Mouse (Mus musculus) megakaryocyte-erythroid progenitor cell, adult 5-6 weeks (primary cell): ENCODE results near the gene Gm12830. TPM values are rescaled to one million over a fixed set of nuclear protein-coding genes. Genes with fewer than 3 reads are reported as not detected.

Source experiments
- total RNA-seq, 2 experiments: library from RNA; stranded (forward) in 1 of 2; stranded (reverse) in 1 of 2; fragments of 200-1000, 215-1000 nt in 1 of 2; fragments of >200 nt in 1 of 2; fragmentation: Nextera tagmentation in 1 of 2; gene quantifications; 2 replicates each; pipeline ENCODE4 v1.2.3; 2014 to 2017

Gene Gm12830
- total RNA-seq, 2 experiments from 2014 or later = not detected

Other genes starting within 250 kb of the Gm12830 start
- gene Foxd2, start 87.2 kb downstream of the Gm12830 start, total RNA-seq (2014; fragmentation: Nextera tagmentation) = 0.09 and 0.27 TPM in 2 replicates
- gene Foxd2, start 87.2 kb downstream of the Gm12830 start, total RNA-seq (2017) = 1.2 TPM in 1 of 2 replicates, not detected in the other
- not detected in 2 replicates for gene Foxe3, start 104.3 kb downstream of the Gm12830 start, total RNA-seq (2014; fragmentation: Nextera tagmentation)
- not detected in 2 replicates for gene Foxe3, start 104.3 kb downstream of the Gm12830 start, total RNA-seq (2017)
- 48.4 and 50.3 TPM in 2 replicates for gene Cmpk1, start 165.5 kb downstream of the Gm12830 start, total RNA-seq (2014; fragmentation: Nextera tagmentation)
- 136 and 147 TPM in 2 replicates for gene Cmpk1, start 165.5 kb downstream of the Gm12830 start, total RNA-seq (2017)
- gene Stil, start 178.4 kb downstream of the Gm12830 start, total RNA-seq (2014; fragmentation: Nextera tagmentation) = 22.9 and 27.8 TPM in 2 replicates
- 11.0 and 15.6 TPM in 2 replicates for gene Stil, start 178.4 kb downstream of the Gm12830 start, total RNA-seq (2017)
- 99.5 and 115 TPM in 2 replicates for gene Tal1, start 234.7 kb downstream of the Gm12830 start, total RNA-seq (2014; fragmentation: Nextera tagmentation)
- 56.3 and 63.8 TPM in 2 replicates for gene Tal1, start 234.7 kb downstream of the Gm12830 start, total RNA-seq (2017)